Mouse (Mus musculus) limb, embryonic 10.5 days (tissue): ENCODE measurements around the gene Nrtn. TPM values are rescaled to one million over a fixed set of nuclear protein-coding genes. Genes with fewer than 3 reads are reported as not detected.

Experiments used
- DNase-seq: peaks from one replicate; pipeline ENCODE4 v3.0.0-alpha.2; 2017; ENCODE audit warnings: low spot score
- H3K27ac ChIP-seq: fragments of 300-500 bp; sonication (generic); 2 replicates; pipeline ENCODE4 v1.5.1; 2016; ENCODE audit warnings: mild to moderate bottlenecking
- H3K27me3 ChIP-seq: fragments of 300-500 bp; sonication (generic); 2 replicates; pipeline ENCODE4 v1.6.1; 2016; ENCODE audit warnings: low read depth, mild to moderate bottlenecking; ENCODE audit not compliant: poor library complexity, severe bottlenecking
- H3K36me3 ChIP-seq: fragments of 300-500 bp; sonication (generic); 2 replicates; pipeline ENCODE4 v1.6.1; 2016; ENCODE audit warnings: mild to moderate bottlenecking, moderate library complexity
- H3K4me1 ChIP-seq: fragments of 300-500 bp; sonication (generic); 2 replicates; pipeline ENCODE4 v1.6.1; 2016
- H3K4me3 ChIP-seq: fragments of 300-500 bp; sonication (generic); 2 replicates; pipeline ENCODE4 v1.5.1; 2016; ENCODE audit warnings: mild to moderate bottlenecking, moderate library complexity
- H3K9me3 ChIP-seq: fragments of 300-500 bp; sonication (generic); replicated peaks from 2 replicates; pipeline ENCODE4 v1.6.1; 2016; ENCODE audit warnings: mild to moderate bottlenecking
- WGBS: fragments of 180-500 bp; shearing (Covaris S2); methylation state at CpG from one replicate; pipeline ENCODE4 v1.1.7; 2016; 5-methylcytosine and 5-hydroxymethylcytosine counted together
- polyA plus RNA-seq: library from polyadenylated mRNA; unstranded; fragments of >200 nt; fragmentation: Nextera tagmentation; extraction: Ambion mirVana; gene quantifications from 2 replicates; pipeline ENCODE4 v1.2.1, GENCODE M21; 2016

The Nrtn gene
- polyA plus RNA-seq, 1 experiment from 2014 or later, result 12.7 TPM

DNA sequence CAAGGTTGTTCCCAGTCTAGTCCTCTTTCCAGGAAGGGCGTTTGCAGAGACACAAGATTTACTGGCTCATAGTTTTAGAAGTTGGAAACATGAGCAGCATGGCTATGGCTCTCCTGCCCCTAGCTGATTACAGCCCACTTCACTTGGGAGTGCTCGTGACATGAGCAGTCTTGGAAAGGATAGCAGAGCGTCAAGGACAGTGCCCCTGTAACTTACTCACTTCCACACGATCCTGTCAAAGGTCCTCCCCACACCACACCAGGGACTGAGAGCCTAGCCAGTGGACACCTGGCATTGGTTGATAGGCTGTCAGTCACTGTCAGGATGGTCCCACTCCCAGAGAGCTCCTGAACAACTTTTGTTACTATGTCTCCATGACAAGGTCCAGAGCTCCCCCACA is 54.3 kb downstream of the Nrtn start:
- WGBS, result 85% methylated on average over 4 of the region's 4 CpGs
- Histone ChIP-seq H3K9me3 (no peaks in the 10 kb centered on the region), H3K4me1 (no peaks in the 10 kb centered on the region), H3K4me3 (no peak overlapping the region), H3K27ac (no peak overlapping the region), H3K36me3 (peaks cover 100% of the 10 kb centered on the region), H3K27me3 (no peaks in the 10 kb centered on the region)
- DNase-seq, result no peak

Other genes with a start within 250 kb of the Nrtn start
- gene Znrf4, start 245.1 kb downstream of the Nrtn start, polyA plus RNA-seq, result not detected in 2 replicates
- gene Gm20219, start 203.1 kb downstream of the Nrtn start, polyA plus RNA-seq, result 0.58 and 1.3 TPM in 2 replicates
- gene Safb2, start 172.9 kb downstream of the Nrtn start, polyA plus RNA-seq, result 91.7 and 110 TPM in 2 replicates
- gene Safb, start 172.7 kb downstream of the Nrtn start, polyA plus RNA-seq, result 161 and 183 TPM in 2 replicates
- 205 and 206 TPM in 2 replicates for gene 2410015M20Rik, start 147.8 kb downstream of the Nrtn start, polyA plus RNA-seq
- gene Rpl36, start 144.1 kb downstream of the Nrtn start, polyA plus RNA-seq, result 1,560 and 1,788 TPM in 2 replicates
- 67.7 and 73.2 TPM in 2 replicates for gene Lonp1, start 130.6 kb downstream of the Nrtn start, polyA plus RNA-seq
- gene Catsperd, start 129.4 kb downstream of the Nrtn start, polyA plus RNA-seq, result 0.54 and 1.0 TPM in 2 replicates
- 148 TPM in 2 replicates for gene Ranbp3, start 84.2 kb downstream of the Nrtn start, polyA plus RNA-seq
- 425 and 437 TPM in 2 replicates for gene Ndufa11, start 39.8 kb downstream of the Nrtn start, polyA plus RNA-seq
- 12.8 and 15.5 TPM in 2 replicates for gene Vmac, start 39.5 kb downstream of the Nrtn start, polyA plus RNA-seq
- 46.0 and 50.3 TPM in 2 replicates for gene Dus3l, start 7.2 kb upstream of the Nrtn start, polyA plus RNA-seq
- 1.5 and 2.2 TPM in 2 replicates for gene Prr22, start 12.7 kb upstream of the Nrtn start, polyA plus RNA-seq
- gene Rfx2, start 73.5 kb upstream of the Nrtn start, polyA plus RNA-seq, result 3.2 and 4.5 TPM in 2 replicates
- gene Acsbg2, start 116.9 kb upstream of the Nrtn start, polyA plus RNA-seq, result not detected in 2 replicates
- gene 1700061G19Rik, start 117.9 kb upstream of the Nrtn start, polyA plus RNA-seq, result 0.50 and 0.73 TPM in 2 replicates
- gene Mllt1, start 177.9 kb upstream of the Nrtn start, polyA plus RNA-seq, result 79.0 and 90.2 TPM in 2 replicates
- gene Acer1, start 224.6 kb upstream of the Nrtn start, polyA plus RNA-seq, result not detected in 2 replicates
- gene Clpp, start 232.8 kb upstream of the Nrtn start, polyA plus RNA-seq, result 189 and 200 TPM in 2 replicates
- 44.2 and 44.9 TPM in 2 replicates for gene Alkbh7, start 239.8 kb upstream of the Nrtn start, polyA plus RNA-seq
- not detected in 2 replicates for gene Pspn, start 242.5 kb upstream of the Nrtn start, polyA plus RNA-seq